Mouse (Mus musculus) intestine, embryonic 14.5 days (tissue): ENCODE measurements at regions not wholly inside any gene's neighbourhood (a gene's known extent, or its start where the extent isn't known, plus 50 kb on each side); places are given as distances from the start of the nearest gene placed in this dataset.

ENCODE experiments used
- ATAC-seq: fragments of 200-750 bp; cut with Nextera tagmentation; replicated peaks from 2 replicates; pipeline ENCODE4 v1.8.0; 2017; ENCODE audit warnings: low read depth, moderate number of reproducible peaks, moderate TSS enrichment, moderate library complexity; ENCODE audit not compliant: low FRiP score, low TSS enrichment
- DNase-seq: peaks from one replicate; pipeline ENCODE4 v3.0.0-alpha.2; 2018; ENCODE audit warnings: low spot score
- H3K27ac ChIP-seq: fragments of 300-500 bp; sonication (generic); 2 replicates; pipeline ENCODE4 v1.5.1; 2014; ENCODE audit warnings: low read depth, mild to moderate bottlenecking, control low read depth
- H3K27me3 ChIP-seq: fragments of 300-500 bp; sonication (generic); replicated peaks from 2 replicates; pipeline ENCODE4 v1.6.1; 2014; ENCODE audit warnings: low read length, control low read depth; ENCODE audit not compliant: control insufficient read depth, insufficient read depth
- H3K36me3 ChIP-seq: fragments of 300-500 bp; sonication (generic); 2 replicates; pipeline ENCODE4 v1.6.1; 2014; ENCODE audit warnings: low read length, control low read depth; ENCODE audit not compliant: control insufficient read depth, insufficient read depth
- H3K4me1 ChIP-seq: fragments of 300-500 bp; sonication (generic); replicated peaks from 2 replicates; pipeline ENCODE4 v1.6.1; 2014; ENCODE audit warnings: low read length, control low read depth, mixed read lengths; ENCODE audit not compliant: control insufficient read depth, insufficient read depth
- H3K4me2 ChIP-seq: fragments of 300-500 bp; sonication (generic); 2 replicates; pipeline ENCODE4 v1.6.1; 2014; ENCODE audit warnings: low read length
- H3K4me3 ChIP-seq: fragments of 300-500 bp; sonication (generic); 2 replicates; pipeline ENCODE4 v1.5.1; 2014; ENCODE audit warnings: low read depth, low read length, control low read depth, mixed read lengths
- H3K9ac ChIP-seq: fragments of 300-500 bp; sonication (generic); 2 replicates; pipeline ENCODE4 v1.6.1; 2014; ENCODE audit warnings: mild to moderate bottlenecking, low read length
- H3K9me3 ChIP-seq: fragments of 300-500 bp; sonication (generic); 2 replicates; pipeline ENCODE4 v1.6.1; 2016; ENCODE audit warnings: low read length, control low read depth; ENCODE audit not compliant: control insufficient read depth
- WGBS: fragments of 180-500 bp; shearing (Covaris S2); extraction: QIAGEN DNeasy Blood & Tissue Kit; methylation state at CpG from one replicate; pipeline ENCODE4 v1.1.7; 2014; 5-methylcytosine and 5-hydroxymethylcytosine counted together

DNA sequence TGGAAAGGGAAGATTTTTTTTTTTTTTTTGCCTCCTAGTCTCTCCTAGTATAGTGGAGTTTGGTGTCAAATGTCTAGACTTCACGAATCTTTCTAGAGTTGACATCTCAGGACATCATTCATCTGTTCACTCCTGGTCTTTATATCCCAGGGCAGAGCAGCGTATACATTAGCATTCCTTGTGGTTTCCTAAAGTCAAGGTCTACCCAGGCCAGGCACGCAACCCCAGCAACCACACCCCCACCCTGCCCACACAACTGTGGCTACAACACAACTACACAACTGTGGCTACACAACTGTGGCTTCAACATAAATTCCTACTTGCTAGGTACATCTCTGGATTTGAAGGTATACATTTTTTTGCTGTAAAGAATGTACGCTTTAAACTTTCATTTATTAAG is 122.2 kb downstream of the Ppp1r3a start:
- no peaks in the 10 kb centered on the region for H3K9me3 ChIP-seq
- ATAC-seq (no peak), DNase-seq (no peak)
- 69% methylated on average over 4 of the region's 4 CpGs for WGBS
- H3K27ac ChIP-seq: peak overlapping the region; percentile 71; the same call in 1 of the 2 replicates
- H3K9ac ChIP-seq: no peak overlapping the region
- H3K4me1 ChIP-seq: peaks cover 14% of the 10 kb centered on the region; the same call in 1 of the 2 replicates
- H3K27me3 ChIP-seq: no peaks in the 10 kb centered on the region
- no peak overlapping the region for H3K4me2 ChIP-seq
- H3K4me3 ChIP-seq: no peak overlapping the region
- no peaks in the 10 kb centered on the region for H3K36me3 ChIP-seq

DNA sequence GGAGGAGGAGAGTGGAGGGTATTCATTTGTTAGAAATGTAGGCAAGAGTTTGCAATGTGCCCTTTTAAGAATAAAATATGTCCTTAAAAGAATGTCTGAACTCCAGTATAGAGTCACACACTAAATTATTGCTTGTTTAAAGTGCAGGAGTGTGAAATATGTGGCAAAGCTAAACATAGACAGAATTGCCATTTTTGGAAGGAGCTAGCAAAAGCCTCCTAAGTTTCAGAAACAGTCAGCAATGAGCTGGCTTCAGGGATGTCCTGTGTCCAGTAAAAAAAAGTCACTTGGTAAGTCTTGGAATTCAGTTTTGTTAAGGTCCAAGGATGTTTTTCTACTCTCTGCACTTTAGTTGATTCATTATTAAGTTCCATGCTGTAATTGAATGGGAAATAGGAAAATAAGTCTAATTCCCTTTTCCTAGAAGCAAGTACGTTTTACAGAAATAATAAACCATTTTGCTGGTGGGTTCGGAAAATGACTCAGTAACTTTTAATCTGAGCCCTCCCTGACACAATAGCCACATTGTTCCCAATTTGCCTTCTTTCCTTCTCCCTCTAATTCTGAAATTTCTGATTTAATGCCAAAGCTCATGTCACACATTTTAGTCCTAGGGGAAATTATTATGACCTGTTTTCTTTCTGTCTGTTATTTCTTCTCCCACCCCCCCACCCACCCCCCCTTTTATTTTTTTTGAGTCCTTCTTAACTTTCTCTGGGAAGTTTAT is 123.2 kb downstream of the Ppp1r3a start:
- 24% methylated on average over 2 of the region's 2 CpGs for WGBS
- H3K9ac ChIP-seq: no peak overlapping the region
- peak overlapping the region; percentile 71 for H3K27ac ChIP-seq
- no peaks in the 10 kb centered on the region for H3K27me3 ChIP-seq
- no peak overlapping the region for H3K4me2 ChIP-seq
- DNase-seq (no peak), ATAC-seq (no peak)
- H3K4me3 ChIP-seq: no peak overlapping the region
- no peaks in the 10 kb centered on the region for H3K36me3 ChIP-seq
- H3K9me3 ChIP-seq: no peaks in the 10 kb centered on the region
- H3K4me1 ChIP-seq: peaks cover 14% of the 10 kb centered on the region; the same call in 1 of the 2 replicates

DNA sequence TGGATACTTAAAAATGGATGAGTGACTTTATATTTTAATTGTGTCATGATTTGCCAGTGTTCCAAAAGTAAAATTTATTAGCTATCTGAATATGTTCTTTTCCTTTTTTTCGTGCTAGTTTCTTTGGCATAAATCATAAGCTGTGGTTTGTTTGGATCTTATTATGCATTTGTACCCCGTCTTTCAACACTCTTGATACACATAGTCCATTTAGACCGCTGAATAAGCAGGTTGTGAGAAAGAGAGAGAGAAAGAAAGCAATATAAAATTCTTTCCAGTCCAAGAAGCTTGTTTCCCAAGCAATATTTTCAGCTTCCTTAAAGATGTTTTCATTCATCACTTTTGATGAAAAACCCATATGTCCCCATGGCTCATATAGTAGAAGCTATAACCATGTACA is 138.4 kb downstream of the Ppp1r3a start:
- WGBS: 71% methylated on average over 3 of the region's 3 CpGs
- Histone ChIP-seq H3K27ac (no peak overlapping the region), H3K4me3 (no peak overlapping the region), H3K36me3 (no peaks in the 10 kb centered on the region), H3K27me3 (no peaks in the 10 kb centered on the region), H3K4me2 (no peak overlapping the region), H3K9me3 (no peaks in the 10 kb centered on the region), H3K4me1 (no peaks in the 10 kb centered on the region), H3K9ac (no peak overlapping the region)
- DNase-seq (no peak), ATAC-seq (no peak)

DNA sequence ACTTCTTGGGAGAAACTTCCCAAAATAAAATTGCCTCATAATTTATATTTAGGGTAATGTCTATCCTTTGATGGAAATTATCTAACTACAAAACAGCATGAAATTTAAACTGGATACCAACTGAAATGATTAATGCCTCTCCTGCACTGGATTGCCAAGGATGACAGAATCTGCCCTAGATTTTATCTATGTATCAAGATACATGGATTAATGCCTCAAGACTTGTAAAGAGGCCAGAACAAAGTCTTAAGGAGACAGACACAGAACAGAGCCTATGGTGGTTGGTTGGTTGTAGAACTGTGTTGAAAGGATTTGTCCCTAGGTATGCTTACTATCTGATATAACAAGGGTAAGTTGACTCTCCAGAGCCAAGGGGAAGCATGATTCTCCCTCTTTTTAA is 147.0 kb downstream of the Ppp1r3a start:
- Histone ChIP-seq H3K4me1 (no peaks in the 10 kb centered on the region), H3K9me3 (no peaks in the 10 kb centered on the region), H3K4me3 (no peak overlapping the region), H3K9ac (no peak overlapping the region), H3K4me2 (no peak overlapping the region), H3K27me3 (no peaks in the 10 kb centered on the region), H3K36me3 (no peaks in the 10 kb centered on the region), H3K27ac (no peak overlapping the region)
- DNase-seq: no peak
- ATAC-seq: no peak

DNA sequence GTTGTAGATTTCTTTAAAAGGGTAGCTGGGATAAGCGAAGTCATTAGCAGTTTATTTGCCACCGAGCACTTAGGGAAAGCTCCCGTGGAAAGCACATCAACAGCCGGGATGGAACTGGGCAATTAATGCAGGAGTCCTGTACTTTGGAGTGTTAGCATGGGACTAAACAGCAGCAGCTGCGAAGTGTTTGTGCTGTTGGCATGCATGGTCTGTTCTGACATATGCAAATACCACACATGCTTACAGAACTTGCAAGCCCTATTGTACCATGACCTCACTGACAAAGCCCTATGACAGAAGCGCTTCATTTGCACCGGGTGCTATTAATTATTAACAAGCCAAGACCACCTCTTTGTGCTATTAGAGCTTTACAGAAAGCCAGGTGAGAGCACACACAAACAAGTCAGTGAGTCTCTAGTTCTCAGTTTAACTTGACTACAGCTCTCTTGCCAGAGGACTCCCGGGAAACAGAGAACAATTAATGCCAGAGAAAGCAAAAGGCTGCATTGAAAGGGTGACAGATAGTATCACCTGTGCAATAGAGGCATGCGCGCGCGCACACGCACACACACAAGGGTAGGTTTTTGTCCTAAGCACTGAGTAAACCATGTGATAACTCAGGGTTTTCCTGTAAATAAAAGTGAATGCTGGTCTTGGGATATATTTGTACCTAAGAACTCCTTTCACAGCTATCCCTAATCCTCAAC is 154.4 kb downstream of the Ppp1r3a start:
- DNase-seq (no peak), ATAC-seq (peak; percentile 60; the same call in 1 of the 2 replicates)
- Histone ChIP-seq H3K4me1 (no peaks in the 10 kb centered on the region; the same call in 1 of the 2 replicates), H3K27ac (no peak overlapping the region), H3K4me2 (no peak overlapping the region), H3K27me3 (no peaks in the 10 kb centered on the region), H3K9me3 (no peaks in the 10 kb centered on the region), H3K9ac (no peak overlapping the region), H3K36me3 (no peaks in the 10 kb centered on the region), H3K4me3 (no peak overlapping the region)
- 70% methylated on average over 13 of the region's 13 CpGs for WGBS

DNA sequence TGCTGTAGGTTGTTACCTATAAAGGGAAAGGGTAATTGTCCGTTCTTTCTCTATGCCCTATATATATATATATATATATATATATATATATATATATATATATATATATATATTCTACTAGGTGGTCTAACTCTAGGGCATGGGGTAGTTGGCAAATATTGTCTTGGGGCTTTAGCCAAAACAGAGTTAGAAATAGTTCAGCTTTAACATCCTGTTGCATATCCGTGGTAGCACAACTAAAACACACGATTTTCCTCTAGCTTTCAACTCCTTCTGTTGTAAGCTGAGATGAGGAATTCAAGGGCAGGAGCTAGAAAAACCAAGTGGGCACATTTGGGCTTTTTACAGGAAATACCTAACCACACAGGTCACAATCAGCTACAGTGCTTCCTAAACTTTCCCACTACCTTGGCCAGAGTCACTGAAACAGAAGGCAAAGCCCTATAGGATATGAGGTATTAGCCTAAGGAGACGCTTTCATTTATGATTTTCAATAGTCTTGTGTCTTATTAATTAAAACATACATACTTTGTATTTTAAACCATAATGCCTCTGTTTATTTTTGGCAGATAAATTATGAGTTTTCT is 158.1 kb downstream of the Ppp1r3a start:
- Histone ChIP-seq H3K27ac (no peak overlapping the region), H3K9me3 (no peaks in the 10 kb centered on the region), H3K36me3 (no peaks in the 10 kb centered on the region), H3K4me1 (no peaks in the 10 kb centered on the region; the same call in 1 of the 2 replicates), H3K9ac (no peak overlapping the region), H3K4me3 (no peak overlapping the region), H3K27me3 (no peaks in the 10 kb centered on the region), H3K4me2 (no peak overlapping the region)
- ATAC-seq: no peak
- DNase-seq: no peak
- 82% methylated on average over 4 of the region's 4 CpGs for WGBS

DNA sequence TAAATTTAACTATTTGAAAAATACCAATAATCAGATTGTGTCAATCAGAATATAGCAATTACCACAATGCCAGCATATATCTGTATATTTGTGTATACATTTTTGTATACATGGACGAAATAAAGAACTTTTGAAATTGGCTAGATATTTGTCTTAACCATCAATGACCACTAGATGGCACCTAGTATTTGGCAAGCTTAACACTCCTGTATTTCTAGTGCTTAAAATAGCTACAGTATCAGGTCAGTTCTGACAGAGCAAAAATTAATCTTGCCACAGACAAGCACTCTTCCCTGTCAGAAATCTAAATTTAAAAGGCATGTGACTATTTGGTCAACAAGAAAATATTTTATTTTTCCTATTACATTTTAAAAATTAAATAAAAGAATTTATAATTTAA is 169.2 kb downstream of the Ppp1r3a start:
- H3K4me1 ChIP-seq: no peaks in the 10 kb centered on the region
- 30% methylated on average over 1 of the region's 1 CpGs for WGBS
- ATAC-seq: 0 out of 2 replicates have a peak, but pooled peaks have one; percentile 66
- H3K9me3 ChIP-seq: no peaks in the 10 kb centered on the region
- H3K27me3 ChIP-seq: no peaks in the 10 kb centered on the region
- no peak overlapping the region for H3K9ac ChIP-seq
- H3K4me2 ChIP-seq: no peak overlapping the region
- H3K27ac ChIP-seq: no peak overlapping the region
- no peaks in the 10 kb centered on the region for H3K36me3 ChIP-seq
- DNase-seq: no peak
- H3K4me3 ChIP-seq: no peak overlapping the region

DNA sequence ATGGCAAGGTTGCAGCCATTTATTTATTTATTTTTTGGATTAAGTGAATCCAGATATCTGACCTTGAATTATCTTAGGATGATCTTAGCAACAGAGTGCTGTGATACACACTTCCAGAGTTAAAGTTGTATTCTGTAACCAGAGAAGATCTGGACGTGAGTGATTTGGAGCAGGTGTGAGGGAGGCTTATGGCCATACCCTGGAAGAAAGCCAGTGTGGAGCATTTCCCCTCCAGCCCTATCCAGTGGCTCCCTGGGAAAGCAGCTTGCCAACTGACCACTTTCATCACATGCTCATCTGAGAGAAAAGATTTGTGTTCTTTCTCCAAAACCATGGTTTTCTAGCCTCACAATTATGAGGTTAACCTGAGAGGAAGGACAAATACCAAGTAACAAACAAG is 171.2 kb downstream of the Ppp1r3a start:
- WGBS: 43% methylated on average over 1 of the region's 1 CpGs
- H3K27me3 ChIP-seq: no peaks in the 10 kb centered on the region
- H3K9me3 ChIP-seq: no peaks in the 10 kb centered on the region
- ATAC-seq (no peak), DNase-seq (no peak)
- no peak overlapping the region for H3K27ac ChIP-seq
- no peak overlapping the region for H3K4me2 ChIP-seq
- no peaks in the 10 kb centered on the region for H3K36me3 ChIP-seq
- no peaks in the 10 kb centered on the region for H3K4me1 ChIP-seq
- H3K4me3 ChIP-seq: no peak overlapping the region
- H3K9ac ChIP-seq: no peak overlapping the region
